Mouse (Mus musculus): ENCODE data around the gene Slc15a3.

The Slc15a3 gene

GRCm38 (mm10) chr19:10869241-10869885, 29.8 kb downstream of the Slc15a3 start:
- peak; percentile 70 for DNase-seq (ENCODE audit: low read depth, low spot score)

GRCm38 (mm10) chr19:10869886-10870527, 30.5 kb downstream of the Slc15a3 start, which contains the start of gene Tmem132a:
TSS of gene Tmem132a (minus strand) at chr19:10869940.
- no peak for DNase-seq (ENCODE audit: low read depth, low spot score)

- DNase-seq (ENCODE audit: low read depth, low spot score), result no peak
These were observed 31.1 kb downstream of the Slc15a3 start for GRCm38 (mm10) chr19:10870676-10871075.

- no peak for DNase-seq (ENCODE audit: low read depth, low spot score)
These were observed 31.9 kb downstream of the Slc15a3 start for GRCm38 (mm10) chr19:10871328-10871961.

- no peak for DNase-seq (ENCODE audit: low read depth, low spot score)
These were observed 38.8 kb downstream of the Slc15a3 start for GRCm38 (mm10) chr19:10878201-10878837.

GRCm38 (mm10) chr19:10880085-10880974, 40.8 kb downstream of the Slc15a3 start:
- DNase-seq (ENCODE audit: low read depth, low spot score), result no peak

GRCm38 (mm10) chr19:10880975-10881425, 41.5 kb downstream of the Slc15a3 start:
- DNase-seq (ENCODE audit: low read depth, low spot score), result no peak

- DNase-seq (ENCODE audit: low read depth, low spot score), result peak; percentile 95
These were observed 42.1 kb downstream of the Slc15a3 start, which contains the start of gene Tmem109 for GRCm38 (mm10) chr19:10881426-10882154. TSS of gene Tmem109 (minus strand) at chr19:10882001.

- DNase-seq (ENCODE audit: low read depth, low spot score), result no peak
These were observed 52.7 kb downstream of the Slc15a3 start for GRCm38 (mm10) chr19:10892201-10892600.

- DNase-seq (ENCODE audit: low read depth, low spot score), result peak; percentile 97
These were observed 55.5 kb downstream of the Slc15a3 start, which contains the start of gene Prpf19 for GRCm38 (mm10) chr19:10895016-10895528. TSS of gene Prpf19 (plus strand) at chr19:10895231.

GRCm38 (mm10) chr19:10895708-10896107, 56.2 kb downstream of the Slc15a3 start:
- DNase-seq (ENCODE audit: low read depth, low spot score), result no peak

GRCm38 (mm10) chr19:10896849-10897248, 57.3 kb downstream of the Slc15a3 start:
- no peak for DNase-seq (ENCODE audit: low read depth, low spot score)

GRCm38 (mm10) chr19:10897491-10897890, 58.0 kb downstream of the Slc15a3 start:
- no peak for DNase-seq (ENCODE audit: low read depth, low spot score)

GRCm38 (mm10) chr19:10900315-10900714, 60.8 kb downstream of the Slc15a3 start:
- DNase-seq (ENCODE audit: low read depth, low spot score), result no peak

- no peak for DNase-seq (ENCODE audit: low read depth, low spot score)
These were observed 61.5 kb downstream of the Slc15a3 start for GRCm38 (mm10) chr19:10901046-10901445.

GRCm38 (mm10) chr19:10904512-10904911, 65.0 kb downstream of the Slc15a3 start:
- no peak for DNase-seq (ENCODE audit: low read depth, low spot score)

- no peak for DNase-seq (ENCODE audit: low read depth, low spot score)
These were observed 65.6 kb downstream of the Slc15a3 start for GRCm38 (mm10) chr19:10904927-10905727.

- no peak for DNase-seq (ENCODE audit: low read depth, low spot score)
These were observed 66.1 kb downstream of the Slc15a3 start for GRCm38 (mm10) chr19:10905728-10906000.

GRCm38 (mm10) chr19:10907891-10908290, 68.4 kb downstream of the Slc15a3 start:
- DNase-seq (ENCODE audit: low read depth, low spot score), result no peak
